In genomic region chr8:80337872-80338271, GRCm38 (mm10) we compare ENCODE assay signal across 18 mouse cellular contexts.
"Had no signal": no experiment of that assay in that cellular context is flagged by ENCODE, and none has a peak within 500 bp of the region (broad histone marks: within the 10 kb centered on the region; RNA-seq: fewer than 3 reads in every experiment).

No protein-coding gene starts in this region.

- ATAC-seq: intestine, postnatal 0 days; lung, postnatal 0 days had no signal

- DNase-seq: kidney, adult 2 months; kidney, postnatal 25 days; layer of hippocampus, adult 9-11 months; liver; liver, embryonic 13.5 days; lung, embryonic 14.5 days; midbrain, embryonic 14.5 days; right cerebral cortex, adult 18-20 months; right cerebral cortex, postnatal 14 days; right cerebral cortex, postnatal 4 days; spleen, adult 18-20 months; thymus, postnatal 25 days had no signal

- H3K9me3 ChIP-seq: limb, embryonic 13.5 days; liver, embryonic 13.5 days; stomach, embryonic 15.5 days had no signal

- H3K27me3 ChIP-seq: limb, embryonic 13.5 days; liver, embryonic 13.5 days; stomach, embryonic 15.5 days had no signal

- H3K9ac ChIP-seq: limb, embryonic 13.5 days; liver, embryonic 13.5 days; lung, embryonic 14.5 days; stomach, embryonic 15.5 days had no signal

- H3K27ac ChIP-seq: kidney, postnatal 0 days; layer of hippocampus, adult 2 months; limb, embryonic 13.5 days; liver, embryonic 13.5 days; stomach, embryonic 15.5 days had no signal

- H3K36me3 ChIP-seq: limb, embryonic 13.5 days; liver, embryonic 13.5 days; stomach, embryonic 15.5 days had no signal

- H3K4me3 ChIP-seq: layer of hippocampus, adult 2 months; limb, embryonic 13.5 days; liver, embryonic 13.5 days; stomach, embryonic 15.5 days had no signal

- H3K4me2 ChIP-seq: limb, embryonic 13.5 days; liver, embryonic 13.5 days; lung, embryonic 14.5 days; stomach, embryonic 15.5 days had no signal

- H3K4me1 ChIP-seq: limb, embryonic 13.5 days; liver, embryonic 13.5 days; stomach, embryonic 15.5 days had no signal
